Mouse (Mus musculus): ENCODE measurements around the gene Nt5m. TPM values are rescaled to one million over a fixed set of nuclear protein-coding genes. Genes with fewer than 3 reads are reported as not detected.

The Nt5m gene
- polyA plus RNA-seq, 1 experiment from 2014 or later, result 60.5 TPM

DNA sequence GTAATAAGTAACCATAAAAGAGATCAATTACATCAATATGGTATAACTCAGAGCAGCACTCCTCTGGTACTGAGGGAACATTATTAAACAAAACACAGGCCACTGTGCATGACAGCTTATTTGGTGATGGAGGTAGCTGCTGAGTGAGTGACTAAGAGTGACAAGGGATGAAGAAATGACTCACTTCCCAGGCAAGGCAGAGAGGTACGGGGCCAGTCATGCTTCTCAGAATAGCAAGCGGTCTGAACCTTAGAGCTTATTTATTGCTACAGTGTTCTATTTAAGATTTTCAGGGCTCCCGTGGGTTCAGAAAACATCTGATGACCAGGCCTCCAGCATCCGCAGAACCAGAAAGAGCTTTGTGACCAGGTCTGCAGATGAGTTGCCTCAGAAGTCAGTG lies 74.5 kb downstream of the Nt5m start:
- H3K4me1 ChIP-seq (replicated peaks), result no peaks in the 10 kb centered on the region
- no peak overlapping the region for H3K4me3 ChIP-seq (replicated peaks)
- H3K9me3 ChIP-seq, result no peaks in the 10 kb centered on the region
- no peak overlapping the region for H3K9ac ChIP-seq (replicated peaks)
- H3K27ac ChIP-seq, result no peak overlapping the region
- 91% methylated on average over 4 of the region's 4 CpGs for WGBS
- H3K36me3 ChIP-seq, result no peaks in the 10 kb centered on the region
- H3K27me3 ChIP-seq, result no peaks in the 10 kb centered on the region
- no peak for ATAC-seq
- H3K4me2 ChIP-seq (replicated peaks), result no peak overlapping the region

GRCm38 (mm10) chr11:59918014-59918413 lies 78.8 kb downstream of the Nt5m start:
- Histone ChIP-seq H3K36me3 (no peaks in the 10 kb centered on the region), H3K9ac (replicated peaks) (no peak overlapping the region), H3K4me2 (replicated peaks) (no peak overlapping the region), H3K27ac (no peak overlapping the region), H3K9me3 (no peaks in the 10 kb centered on the region), H3K4me3 (replicated peaks) (no peak overlapping the region), H3K4me1 (replicated peaks) (no peaks in the 10 kb centered on the region), H3K27me3 (no peaks in the 10 kb centered on the region)
- 58% methylated on average over 4 of the region's 4 CpGs for WGBS
- ATAC-seq, result no peak

GRCm38 (mm10) chr11:59919401-59919800 lies 80.2 kb downstream of the Nt5m start:
- no peak overlapping the region for H3K27ac ChIP-seq
- H3K9ac ChIP-seq (replicated peaks), result no peak overlapping the region
- H3K4me2 ChIP-seq (replicated peaks), result no peak overlapping the region
- no peaks in the 10 kb centered on the region for H3K4me1 ChIP-seq (replicated peaks)
- no peaks in the 10 kb centered on the region for H3K36me3 ChIP-seq
- ATAC-seq, result no peak
- no peaks in the 10 kb centered on the region for H3K27me3 ChIP-seq
- H3K9me3 ChIP-seq, result no peaks in the 10 kb centered on the region
- WGBS, result 66% methylated on average over 3 of the region's 3 CpGs
- H3K4me3 ChIP-seq (replicated peaks), result no peak overlapping the region

DNA sequence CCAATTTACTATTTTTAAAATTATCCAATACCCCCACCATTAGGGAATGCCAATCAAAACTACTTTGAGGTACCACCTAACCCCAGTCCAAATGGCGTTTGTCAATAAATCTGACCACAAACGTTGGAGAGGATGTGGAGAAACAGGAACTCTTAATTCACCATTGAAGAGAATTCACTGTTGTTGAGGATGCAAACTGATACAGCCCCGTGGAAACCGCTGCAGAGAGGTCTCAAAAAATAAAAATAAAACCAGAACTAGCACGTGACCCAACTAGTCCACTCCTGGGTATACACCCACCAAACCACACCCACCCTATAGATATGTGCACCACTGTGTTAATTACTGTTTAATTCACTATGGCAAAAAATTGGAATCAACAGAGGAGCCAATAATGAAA lies 81.1 kb downstream of the Nt5m start:
- no peak for ATAC-seq
- no peaks in the 10 kb centered on the region for H3K27me3 ChIP-seq
- no peak overlapping the region for H3K4me2 ChIP-seq (replicated peaks)
- 83% methylated on average over 5 of the region's 5 CpGs for WGBS
- H3K4me1 ChIP-seq (replicated peaks), result no peaks in the 10 kb centered on the region
- H3K27ac ChIP-seq, result no peak overlapping the region
- no peaks in the 10 kb centered on the region for H3K9me3 ChIP-seq
- no peak overlapping the region for H3K9ac ChIP-seq (replicated peaks)
- no peaks in the 10 kb centered on the region for H3K36me3 ChIP-seq
- H3K4me3 ChIP-seq (replicated peaks), result no peak overlapping the region

DNA sequence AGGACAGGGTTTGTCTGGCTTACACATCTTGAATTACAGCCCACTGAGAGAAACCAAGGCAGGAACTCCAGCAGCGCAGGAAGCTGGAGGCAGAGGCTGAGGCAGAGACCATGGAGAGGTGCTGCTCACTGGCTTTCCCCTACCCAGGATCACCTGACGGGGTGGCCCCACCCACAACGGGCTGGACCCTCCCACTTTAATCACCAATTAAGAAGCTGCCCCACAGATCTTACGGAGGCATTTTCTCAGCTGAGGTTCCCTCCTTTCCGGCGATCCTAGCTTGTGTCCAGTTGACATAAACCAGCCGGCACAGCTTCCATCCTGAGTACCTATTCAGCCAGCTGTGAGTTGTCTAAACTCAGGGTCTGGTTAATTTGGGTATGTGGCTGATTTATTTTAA lies 82.0 kb downstream of the Nt5m start:
- no peak overlapping the region for H3K27ac ChIP-seq
- no peak overlapping the region for H3K9ac ChIP-seq (replicated peaks)
- H3K36me3 ChIP-seq, result no peaks in the 10 kb centered on the region
- ATAC-seq, result no peak
- no peaks in the 10 kb centered on the region for H3K9me3 ChIP-seq
- H3K4me2 ChIP-seq (replicated peaks), result no peak overlapping the region
- no peaks in the 10 kb centered on the region for H3K27me3 ChIP-seq
- no peaks in the 10 kb centered on the region for H3K4me1 ChIP-seq (replicated peaks)
- 22% methylated on average over 7 of the region's 7 CpGs for WGBS
- no peak overlapping the region for H3K4me3 ChIP-seq (replicated peaks)

- 35% methylated on average over 4 of the region's 4 CpGs for WGBS
- Histone ChIP-seq H3K4me3 (replicated peaks) (no peak overlapping the region), H3K9ac (replicated peaks) (no peak overlapping the region), H3K27me3 (no peaks in the 10 kb centered on the region), H3K4me2 (replicated peaks) (no peak overlapping the region), H3K36me3 (no peaks in the 10 kb centered on the region), H3K4me1 (replicated peaks) (peaks cover 6% of the 10 kb centered on the region; the same call in 1 of the 2 replicates), H3K9me3 (no peaks in the 10 kb centered on the region), H3K27ac (no peak overlapping the region)
- ATAC-seq, result no peak
Measured at GRCm38 (mm10) chr11:59930031-59930430, 90.8 kb downstream of the Nt5m start.

Other genes with a start within 250 kb of the Nt5m start
- not detected in 2 replicates for gene Olfr223, start 246.2 kb upstream of the Nt5m start, polyA plus RNA-seq (2015; fragmentation: Nextera tagmentation; extraction: Ambion mirVana)
- 37.1 and 39.3 TPM in 2 replicates for gene Mprip, start 178.1 kb upstream of the Nt5m start, polyA plus RNA-seq (2015; fragmentation: Nextera tagmentation; extraction: Ambion mirVana)
- 2.4 and 2.7 TPM in 2 replicates for gene Pld6, start 51.8 kb upstream of the Nt5m start, polyA plus RNA-seq (2015; fragmentation: Nextera tagmentation; extraction: Ambion mirVana)
- gene Flcn, start 29.4 kb upstream of the Nt5m start, polyA plus RNA-seq (2015; fragmentation: Nextera tagmentation; extraction: Ambion mirVana), result 38.4 and 41.7 TPM in 2 replicates
- 218 and 223 TPM in 2 replicates for gene Cops3, start 391 bp downstream of the Nt5m start, polyA plus RNA-seq (2015; fragmentation: Nextera tagmentation; extraction: Ambion mirVana)
- gene Med9, start 108.8 kb downstream of the Nt5m start, polyA plus RNA-seq (2015; fragmentation: Nextera tagmentation; extraction: Ambion mirVana), result 34.1 and 34.9 TPM in 2 replicates
- 0.72 and 1.3 TPM in 2 replicates for gene Rasd1, start 125.5 kb downstream of the Nt5m start, polyA plus RNA-seq (2015; fragmentation: Nextera tagmentation; extraction: Ambion mirVana)
- 5.6 and 6.9 TPM in 2 replicates for gene Pemt, start 207.0 kb downstream of the Nt5m start, polyA plus RNA-seq (2015; fragmentation: Nextera tagmentation; extraction: Ambion mirVana)